Mouse (Mus musculus) 416B (cell line): ENCODE data around the gene Pygo2.

Experiments
- DNase-seq: peaks from one replicate; pipeline ENCODE4 v3.0.0; 2011; ENCODE audit warnings: low read depth

The Pygo2 gene

GRCm38 (mm10) chr3:89456726-89457665, 27.0 kb downstream of the Pygo2 start:
- peak; percentile 89 for DNase-seq

- DNase-seq, result no peak
Measured at GRCm38 (mm10) chr3:89458372-89458964, 28.5 kb downstream of the Pygo2 start.

- peak; percentile 96 for DNase-seq
Measured at GRCm38 (mm10) chr3:89458965-89459807, 29.2 kb downstream of the Pygo2 start.

GRCm38 (mm10) chr3:89468268-89468667, 38.3 kb downstream of the Pygo2 start:
- DNase-seq, result no peak

- DNase-seq, result no peak
Measured at GRCm38 (mm10) chr3:89472280-89472679, 42.3 kb downstream of the Pygo2 start.

GRCm38 (mm10) chr3:89473838-89474237, 43.8 kb downstream of the Pygo2 start:
- no peak for DNase-seq

GRCm38 (mm10) chr3:89479055-89479454, 49.0 kb downstream of the Pygo2 start:
- no peak for DNase-seq

GRCm38 (mm10) chr3:89481488-89481887, 51.5 kb downstream of the Pygo2 start:
- peak; percentile 80 for DNase-seq

- DNase-seq, result peak; percentile 31
Measured at GRCm38 (mm10) chr3:89482249-89482648, 52.2 kb downstream of the Pygo2 start.
